Mouse (Mus musculus): ENCODE measurements at regions not wholly inside any gene's neighbourhood (a gene's known extent, or its start where the extent isn't known, plus 50 kb on each side); places are given as distances from the start of the nearest gene placed in this dataset.

DNA sequence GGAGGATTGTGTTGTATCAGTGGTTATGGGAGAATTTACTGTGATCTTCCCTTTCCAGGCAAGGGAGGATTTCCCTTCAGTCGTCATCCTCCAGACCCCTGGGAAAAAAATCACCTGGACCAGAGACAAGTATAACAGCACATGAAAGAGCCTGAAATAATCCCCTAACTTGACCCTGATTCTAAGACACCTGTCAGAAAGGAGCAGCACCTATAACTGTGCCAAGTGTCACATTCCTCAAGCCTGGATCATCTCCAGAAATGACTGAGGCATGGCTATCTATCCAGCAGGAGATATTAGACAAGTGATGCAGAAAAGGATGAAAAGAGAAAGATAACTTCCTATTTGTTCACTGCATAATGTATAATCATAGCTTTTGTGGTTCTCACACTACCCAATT, 800.9 kb upstream of the A1bg start:
- TF ChIP-seq CTCF (IDR thresholded peaks at IDR 0.05; ENCODE audit: borderline replicate concordance, extremely low read depth, insufficient read depth, insufficient read length) (no peak), POLR2A (IDR thresholded peaks at IDR 0.05; ENCODE audit: borderline replicate concordance, extremely low read depth, insufficient read depth, insufficient read length, poor library complexity, severe bottlenecking) (no peak)

All from brain, embryonic 14.5 days (tissue).